Mouse (Mus musculus): Measurements from ENCODE around the gene Snd1.

Snd1 gene

DNA sequence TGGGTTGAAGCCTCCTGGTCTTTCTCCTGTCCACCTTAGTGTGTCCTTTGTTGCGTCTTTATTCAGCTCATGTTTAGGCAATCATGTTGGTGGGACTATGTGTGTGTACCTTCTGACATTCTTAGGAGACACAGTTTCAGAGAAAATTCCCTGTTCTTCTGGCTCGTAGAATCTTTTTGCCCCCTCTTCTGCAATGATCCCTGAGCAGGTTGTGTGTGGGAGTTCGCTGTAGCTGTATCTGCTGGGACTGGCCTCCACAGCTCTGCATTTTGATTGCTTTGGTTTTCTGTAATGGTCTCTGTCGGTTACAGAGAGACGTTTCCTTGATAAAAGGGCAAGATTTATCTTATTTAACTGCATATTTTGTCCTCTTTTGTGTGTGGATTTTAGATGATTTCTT is 122.3 kb downstream of the Snd1 start:
- DNase-seq: no peak

GRCm38 (mm10) chr6:28599120-28599519 is 124.2 kb downstream of the Snd1 start:
- DNase-seq: no peak

- no peak for DNase-seq
Measured at GRCm38 (mm10) chr6:28600404-28600803, 125.5 kb downstream of the Snd1 start.

- no peak for DNase-seq
Measured at GRCm38 (mm10) chr6:28603401-28603800, 128.5 kb downstream of the Snd1 start.

DNA sequence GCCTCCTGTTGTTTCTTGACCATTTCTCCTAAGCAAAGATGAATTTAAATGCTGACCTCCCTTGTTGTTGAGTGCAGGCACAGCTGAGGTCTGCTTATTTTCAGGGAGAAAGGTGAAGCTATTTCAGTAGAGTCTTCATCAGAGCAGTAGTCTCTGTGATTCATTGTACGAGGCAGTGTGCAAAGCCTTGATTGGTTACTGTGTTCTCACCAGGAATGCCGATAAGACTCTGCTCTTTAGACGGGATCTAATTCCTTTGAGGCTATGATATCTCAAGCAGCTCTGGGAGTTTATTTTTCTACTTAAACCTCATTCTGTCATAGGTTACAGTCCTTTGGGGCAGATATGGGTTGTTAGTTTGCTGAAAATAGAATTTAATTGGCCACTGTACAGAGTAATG is 128.9 kb downstream of the Snd1 start:
- DNase-seq: no peak

DNA sequence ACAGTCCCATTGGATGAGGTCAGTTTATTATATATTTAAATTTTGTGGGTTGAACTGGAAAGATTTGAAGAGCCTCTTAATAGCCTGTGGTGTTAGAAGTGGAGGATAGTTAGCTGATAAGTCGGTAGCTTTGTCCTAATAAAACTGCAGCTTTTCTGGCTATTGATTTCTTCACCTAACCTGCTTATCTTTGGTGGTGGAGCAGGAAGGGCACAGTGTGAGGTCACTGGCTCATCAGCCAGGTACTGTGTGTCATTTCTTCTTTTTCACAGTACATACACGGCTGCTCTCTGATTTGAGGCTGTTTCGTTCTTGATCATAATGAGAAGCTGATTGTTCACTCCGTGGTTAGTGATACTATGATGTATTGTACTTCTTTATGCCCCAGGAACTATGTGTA is 134.4 kb downstream of the Snd1 start:
- no peak for DNase-seq

GRCm38 (mm10) chr6:28610127-28610526 is 135.2 kb downstream of the Snd1 start:
- no peak for DNase-seq

DNA sequence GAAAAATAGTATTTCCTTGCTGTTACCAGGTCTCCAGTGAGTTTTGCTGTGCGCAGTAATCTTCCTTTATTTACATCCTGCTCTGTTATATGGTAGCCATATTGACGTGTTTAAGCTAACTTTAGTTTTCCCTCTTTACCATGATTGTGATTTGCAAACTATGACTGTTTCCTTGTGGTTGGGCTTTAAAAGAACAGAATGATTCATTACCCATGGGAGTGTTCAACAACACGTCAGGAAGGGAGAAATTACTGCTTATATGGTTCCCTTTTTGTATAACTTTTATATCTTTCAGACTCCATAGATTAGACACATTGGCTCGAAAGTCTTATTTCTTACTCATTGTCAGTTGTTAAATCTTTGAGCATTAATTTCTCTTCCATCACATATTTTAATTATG is 138.5 kb downstream of the Snd1 start:
- DNase-seq: no peak

GRCm38 (mm10) chr6:28614856-28615255 is 139.9 kb downstream of the Snd1 start:
- no peak for DNase-seq

DNA sequence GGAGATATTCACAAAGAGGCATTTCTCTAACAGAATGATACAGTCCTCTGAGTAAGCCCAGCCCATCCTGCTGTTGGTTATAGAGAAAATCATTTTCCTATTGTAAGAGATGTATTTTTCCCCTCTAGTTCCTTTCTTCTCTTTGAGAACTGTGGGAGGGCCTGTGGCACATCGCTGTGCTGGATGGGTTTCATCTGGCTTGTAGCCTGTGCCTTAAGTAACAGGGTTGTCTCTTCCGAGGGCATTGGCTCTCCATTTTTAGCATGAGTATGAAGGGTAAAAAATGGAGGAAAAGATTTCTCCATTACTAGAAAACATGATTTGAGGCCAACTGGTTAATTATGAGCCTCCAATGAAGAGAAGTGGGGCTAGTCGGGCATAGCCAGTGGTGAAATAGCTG is 140.5 kb downstream of the Snd1 start:
- no peak for DNase-seq

GRCm38 (mm10) chr6:28615966-28616365 is 141.0 kb downstream of the Snd1 start:
- DNase-seq: no peak

GRCm38 (mm10) chr6:28618299-28618698 is 143.4 kb downstream of the Snd1 start:
- no peak for DNase-seq

GRCm38 (mm10) chr6:28618751-28619153 is 143.8 kb downstream of the Snd1 start:
- peak; percentile 67 for DNase-seq

DNA sequence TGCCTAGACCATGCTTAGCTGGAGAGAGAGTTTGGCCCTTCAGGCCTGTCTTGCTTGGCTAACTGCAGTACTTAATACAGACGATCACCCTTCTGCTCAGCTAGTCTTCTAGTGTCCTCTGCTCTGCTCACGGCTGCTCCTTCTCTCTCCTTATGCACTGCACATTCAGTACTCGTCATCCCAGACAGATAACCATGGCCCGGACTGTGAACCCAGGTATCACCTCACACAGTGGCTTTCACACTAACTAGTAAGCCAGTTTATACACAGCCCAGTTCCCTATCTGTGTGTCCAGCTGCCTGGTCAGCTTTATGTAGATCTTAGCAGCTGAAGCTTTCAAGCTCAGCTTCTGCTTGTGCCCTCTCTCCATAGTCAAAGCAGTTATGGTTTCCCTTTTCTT is 146.5 kb downstream of the Snd1 start:
- DNase-seq: no peak

DNA sequence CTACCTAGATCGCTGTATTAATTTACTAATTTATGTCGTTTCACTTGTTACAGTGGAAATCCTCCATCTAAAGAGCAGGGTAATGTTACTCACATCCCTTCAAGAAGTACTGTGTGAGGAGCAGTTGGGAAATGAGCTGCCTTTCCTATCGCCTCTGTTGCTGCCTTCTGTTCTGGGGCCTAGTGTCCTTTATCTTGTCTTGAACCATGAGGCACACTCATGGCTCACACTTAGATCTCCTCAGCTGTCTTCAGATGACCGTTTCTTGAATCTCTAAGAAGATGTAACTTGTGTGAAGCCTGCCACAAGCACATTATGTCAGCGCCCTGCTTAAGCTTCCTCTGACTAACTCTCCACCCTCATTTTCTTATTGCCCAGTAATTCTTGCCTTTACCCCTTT is 147.0 kb downstream of the Snd1 start:
- DNase-seq: no peak

DNA sequence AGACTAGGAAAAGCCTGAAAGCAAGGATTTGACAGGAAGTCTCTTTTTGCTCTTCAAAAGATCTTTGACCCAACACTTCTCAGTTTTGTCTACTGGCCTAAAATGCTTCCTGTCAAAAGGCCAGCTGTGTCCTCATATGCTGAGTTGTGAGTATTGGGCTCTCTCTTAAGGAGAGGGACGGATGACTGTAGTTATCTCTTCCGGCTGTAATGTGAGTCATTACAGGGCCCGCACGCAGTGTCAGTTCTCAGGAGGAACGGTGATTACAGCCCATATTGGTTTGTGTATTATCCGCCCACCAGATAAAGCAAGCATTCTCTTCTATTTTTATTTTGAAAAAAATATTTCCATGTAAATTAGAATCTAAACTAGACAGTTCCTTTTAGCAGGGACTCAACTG is 147.6 kb downstream of the Snd1 start:
- DNase-seq: no peak

GRCm38 (mm10) chr6:28622963-28623362 is 148.0 kb downstream of the Snd1 start:
- no peak for DNase-seq

- peak; percentile 68 for DNase-seq
Measured at GRCm38 (mm10) chr6:28628408-28628807, 153.5 kb downstream of the Snd1 start.

- DNase-seq: peak; percentile 45
Measured at GRCm38 (mm10) chr6:28629866-28630265, 154.9 kb downstream of the Snd1 start.

DNA sequence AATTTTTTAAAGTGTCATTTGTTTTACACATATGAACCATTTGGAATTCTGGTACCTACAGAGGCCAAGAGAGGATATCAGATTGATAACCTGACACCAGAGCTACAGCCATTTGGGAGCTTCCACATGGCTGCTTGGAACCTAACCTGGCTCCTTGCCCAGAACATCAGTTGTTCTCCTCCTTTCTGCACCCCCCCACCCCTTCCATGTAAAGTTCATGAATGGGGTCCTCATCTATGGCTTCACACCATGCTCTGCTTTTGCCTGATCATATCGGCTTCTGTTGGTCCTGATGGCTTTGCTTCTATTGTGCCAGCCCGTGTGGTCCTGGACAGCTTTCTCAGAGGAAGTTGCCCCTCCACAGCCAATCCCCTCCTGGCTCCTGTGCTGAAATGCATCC is 156.0 kb downstream of the Snd1 start:
- DNase-seq: peak; percentile 53

DNA sequence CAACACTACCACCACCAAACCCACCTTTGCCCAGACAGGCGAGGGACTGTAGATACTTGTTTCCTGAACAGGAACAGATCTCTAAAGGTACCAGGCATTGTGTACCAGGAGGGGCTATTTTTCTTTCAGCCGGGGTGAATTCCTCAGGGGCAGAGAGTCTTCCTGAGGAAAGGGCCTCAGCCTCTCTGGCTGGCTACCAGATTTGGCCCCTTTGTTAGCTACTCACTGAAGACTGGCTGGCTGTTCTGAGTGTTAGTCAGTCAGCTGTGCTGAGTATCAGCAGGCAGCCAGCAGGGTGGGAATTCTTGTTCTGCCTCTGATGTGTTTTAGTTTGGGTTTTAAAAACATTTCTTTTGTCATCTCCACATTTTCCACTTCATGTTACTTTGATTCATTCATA is 158.2 kb downstream of the Snd1 start:
- peak; percentile 26 for DNase-seq

- DNase-seq: no peak
Measured at GRCm38 (mm10) chr6:28633656-28634055, 158.7 kb downstream of the Snd1 start.

DNA sequence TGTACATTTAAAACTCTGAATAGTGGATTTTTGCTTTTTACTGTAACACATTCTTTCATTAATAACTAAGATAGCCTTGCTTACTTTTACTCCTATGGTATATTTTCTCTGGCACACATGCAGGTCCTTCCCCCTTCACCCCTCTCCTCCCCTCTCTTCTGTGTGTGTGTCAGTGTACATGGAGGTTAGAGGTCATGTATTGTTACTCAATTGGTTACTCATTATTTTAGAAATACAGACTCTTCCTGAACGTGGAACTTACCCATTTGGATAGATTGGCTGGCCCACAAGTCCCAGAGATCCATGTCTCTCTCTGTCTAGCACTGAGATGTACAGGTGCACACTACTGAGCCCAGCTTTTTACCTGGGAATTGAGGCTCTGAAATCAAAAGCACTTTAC is 160.2 kb downstream of the Snd1 start:
- no peak for DNase-seq

GRCm38 (mm10) chr6:28635531-28636348 is 160.8 kb downstream of the Snd1 start:
- no peak for DNase-seq

DNA sequence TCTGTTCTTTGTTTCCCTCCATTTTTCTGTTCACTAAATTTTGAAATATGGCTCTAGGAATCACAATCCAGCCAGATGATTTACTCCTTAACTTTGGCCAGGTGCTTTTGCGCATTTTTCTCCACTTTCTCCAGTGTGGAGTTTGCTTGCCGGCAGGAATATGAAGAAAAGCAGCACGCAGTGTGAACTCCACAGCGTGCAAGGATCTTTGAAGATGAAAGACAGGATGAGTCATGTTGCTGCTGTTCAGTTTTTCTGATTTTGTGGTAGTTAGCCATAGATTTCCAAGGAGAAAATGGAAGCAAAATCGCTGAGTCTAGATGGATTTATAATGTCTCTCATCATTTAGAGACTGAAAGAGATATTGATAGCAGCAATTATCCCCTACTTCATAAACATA is 165.1 kb downstream of the Snd1 start:
- DNase-seq: no peak
